Mouse (Mus musculus): ENCODE results near the gene D330045A20Rik. TPM values are rescaled to one million over a fixed set of nuclear protein-coding genes. Genes with fewer than 3 reads are reported as not detected.
A peak's percentile ranks its signal among the peaks of the same experiment; 100 is the strongest.
"Not testable (repeated sequence)": the region's sequence is repeated elsewhere in the genome, so short reads cannot be mapped to it uniquely, and the experiment has no call there.

Gene D330045A20Rik
- polyA plus RNA-seq, 1 experiment from 2014 or later: 3.9 TPM

DNA sequence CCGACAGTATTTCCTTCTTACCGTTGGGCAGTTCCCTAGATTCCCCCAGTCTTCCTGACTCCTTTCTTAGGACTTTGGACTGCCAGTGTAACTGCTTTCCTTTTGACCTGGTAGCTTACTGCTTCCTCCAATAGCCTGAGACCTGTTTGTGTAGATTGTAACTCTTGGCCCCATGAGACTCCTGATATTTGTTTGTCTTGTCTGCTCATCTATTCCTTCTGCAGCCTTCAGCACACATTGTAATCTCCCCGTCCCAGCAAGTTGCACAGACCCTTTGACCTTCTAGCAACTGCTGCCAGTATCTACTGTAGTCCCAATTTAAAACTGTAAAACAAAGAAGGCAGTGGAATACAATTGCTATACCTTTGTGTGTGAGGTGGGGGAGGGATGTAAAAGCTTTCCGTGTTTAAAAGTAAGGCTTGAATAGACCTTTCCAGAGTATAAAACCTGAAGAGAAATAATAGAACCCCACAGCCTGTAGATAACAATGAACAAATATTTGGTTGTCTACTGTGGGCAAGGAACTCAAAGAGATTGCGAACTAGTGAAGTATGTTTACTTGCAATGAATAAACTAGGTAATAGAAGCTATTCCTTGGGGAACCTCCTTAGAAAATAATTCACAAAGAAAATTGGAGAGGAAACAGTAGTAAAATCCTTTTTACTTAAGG lies 82.2 kb downstream of the D330045A20Rik start:
- Histone ChIP-seq H3K27me3 (replicated peaks; ENCODE audit: control insufficient read depth, insufficient read depth, low read length) (no peaks in the 10 kb centered on the region), H3K4me2 (replicated peaks; ENCODE audit: low read depth) (peak overlapping the region; percentile 27; the same call in 1 of the 2 replicates)

GRCm38 (mm10) chrX:139562925-139563461 lies 82.8 kb downstream of the D330045A20Rik start, which contains the start of gene Rnf128:
Rnf128 (plus strand) TSS chrX:139563316.
- H3K27ac ChIP-seq (ENCODE audit: low read depth, low read length): peak within 1 kb of the TSS; percentile 68
- H3K9ac ChIP-seq (ENCODE audit: low read depth, low read length): peak within 1 kb of the TSS; percentile 40
- H3K9me3 ChIP-seq (ENCODE audit: control insufficient read depth): no peaks in the 10 kb centered on the region
- H3K4me1 ChIP-seq (replicated peaks; ENCODE audit: control insufficient read depth, insufficient read depth, low read length): no peaks in the 10 kb centered on the region
- H3K4me2 ChIP-seq (replicated peaks; ENCODE audit: low read depth): peak within 1 kb of the TSS; percentile 53
- H3K36me3 ChIP-seq (ENCODE audit: control insufficient read depth, insufficient read depth): no peaks in the 10 kb centered on the region
- no peaks in the 10 kb centered on the region for H3K27me3 ChIP-seq (replicated peaks; ENCODE audit: control insufficient read depth, insufficient read depth, low read length)
- peak within 1 kb of the TSS; percentile 41 for H3K4me3 ChIP-seq (ENCODE audit: low read depth, low read length)
- TF ChIP-seq CTCF (IDR thresholded peaks at IDR 0.05; ENCODE audit: low read depth): no peak
- 44% methylated on average over 8 of the region's 8 CpGs for WGBS
- ATAC-seq: peak; percentile 87

More for the DNA sequence above, 82.2 kb downstream of the D330045A20Rik start:
- Histone ChIP-seq H3K4me1 (replicated peaks; ENCODE audit: control insufficient read depth, insufficient read depth, low read length) (no peaks in the 10 kb centered on the region), H3K4me3 (ENCODE audit: low read depth, low read length) (no peak overlapping the region), H3K9me3 (ENCODE audit: control insufficient read depth) (no peaks in the 10 kb centered on the region), H3K9ac (ENCODE audit: low read depth, low read length) (no peak overlapping the region), H3K27ac (ENCODE audit: low read depth, low read length) (peak overlapping the region; percentile 68), H3K36me3 (ENCODE audit: control insufficient read depth, insufficient read depth) (no peaks in the 10 kb centered on the region)
- ATAC-seq: peak; percentile 90
- 42% methylated on average over 5 of the region's 5 CpGs for WGBS
- TF ChIP-seq CTCF (IDR thresholded peaks at IDR 0.05; ENCODE audit: low read depth): no peak

DNA sequence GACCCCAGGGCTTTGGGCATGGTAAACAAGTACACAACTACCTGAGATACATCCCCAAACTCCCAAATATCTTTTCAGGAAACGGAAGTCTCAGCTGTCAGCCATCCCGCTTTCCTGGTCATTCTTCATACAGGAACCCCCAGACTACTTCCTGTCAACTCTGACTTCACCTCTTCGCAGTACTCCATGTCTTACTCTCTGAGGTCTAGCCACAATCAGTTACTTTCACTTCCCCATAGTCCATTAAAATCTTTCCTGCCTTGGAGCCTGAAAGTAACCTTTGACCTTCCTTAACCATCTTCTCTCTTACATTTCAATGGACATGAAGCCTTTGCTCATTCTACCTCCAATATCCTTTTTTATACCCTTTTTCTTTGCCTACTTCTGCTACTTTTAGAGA lies 89.9 kb downstream of the D330045A20Rik start:
- Histone ChIP-seq H3K9me3 (ENCODE audit: control insufficient read depth) (no peaks in the 10 kb centered on the region), H3K36me3 (ENCODE audit: control insufficient read depth, insufficient read depth) (no peaks in the 10 kb centered on the region), H3K4me2 (replicated peaks; ENCODE audit: low read depth) (no peak overlapping the region), H3K27ac (ENCODE audit: low read depth, low read length) (no peak overlapping the region), H3K27me3 (replicated peaks; ENCODE audit: control insufficient read depth, insufficient read depth, low read length) (no peaks in the 10 kb centered on the region), H3K4me3 (ENCODE audit: low read depth, low read length) (no peak overlapping the region), H3K4me1 (replicated peaks; ENCODE audit: control insufficient read depth, insufficient read depth, low read length) (no peaks in the 10 kb centered on the region), H3K9ac (ENCODE audit: low read depth, low read length) (no peak overlapping the region)
- ATAC-seq: no peak
- TF ChIP-seq CTCF (IDR thresholded peaks at IDR 0.05; ENCODE audit: low read depth): no peak
- WGBS: 79% methylated on average over 3 of the region's 3 CpGs

- no peak overlapping the region for H3K9ac ChIP-seq (ENCODE audit: low read depth, low read length)
- H3K4me3 ChIP-seq (ENCODE audit: low read depth, low read length): no peak overlapping the region
- ATAC-seq: no peak
- no peaks in the 10 kb centered on the region for H3K4me1 ChIP-seq (replicated peaks; ENCODE audit: control insufficient read depth, insufficient read depth, low read length)
- no peaks in the 10 kb centered on the region for H3K27me3 ChIP-seq (replicated peaks; ENCODE audit: control insufficient read depth, insufficient read depth, low read length)
- no peak overlapping the region for H3K4me2 ChIP-seq (replicated peaks; ENCODE audit: low read depth)
- no peaks in the 10 kb centered on the region for H3K9me3 ChIP-seq (ENCODE audit: control insufficient read depth)
- no peak overlapping the region for H3K27ac ChIP-seq (ENCODE audit: low read depth, low read length)
- no peaks in the 10 kb centered on the region for H3K36me3 ChIP-seq (ENCODE audit: control insufficient read depth, insufficient read depth)
- TF ChIP-seq CTCF (IDR thresholded peaks at IDR 0.05; ENCODE audit: low read depth): no peak
- 51% methylated on average over 6 of the region's 6 CpGs for WGBS
Measured at GRCm38 (mm10) chrX:139578649-139579278, 98.6 kb downstream of the D330045A20Rik start.

- Histone ChIP-seq H3K4me3 (ENCODE audit: low read depth, low read length) (no peak overlapping the region), H3K9me3 (ENCODE audit: control insufficient read depth) (no peaks in the 10 kb centered on the region), H3K4me1 (replicated peaks; ENCODE audit: control insufficient read depth, insufficient read depth, low read length) (no peaks in the 10 kb centered on the region), H3K36me3 (ENCODE audit: control insufficient read depth, insufficient read depth) (no peaks in the 10 kb centered on the region), H3K27me3 (replicated peaks; ENCODE audit: control insufficient read depth, insufficient read depth, low read length) (no peaks in the 10 kb centered on the region), H3K27ac (ENCODE audit: low read depth, low read length) (no peak overlapping the region), H3K9ac (ENCODE audit: low read depth, low read length) (no peak overlapping the region), H3K4me2 (replicated peaks; ENCODE audit: low read depth) (no peak overlapping the region)
- 52% methylated on average over 4 of the region's 4 CpGs for WGBS
- no peak for TF ChIP-seq CTCF (IDR thresholded peaks at IDR 0.05; ENCODE audit: low read depth)
- no peak for ATAC-seq
Measured at GRCm38 (mm10) chrX:139583616-139584015, 103.4 kb downstream of the D330045A20Rik start.

DNA sequence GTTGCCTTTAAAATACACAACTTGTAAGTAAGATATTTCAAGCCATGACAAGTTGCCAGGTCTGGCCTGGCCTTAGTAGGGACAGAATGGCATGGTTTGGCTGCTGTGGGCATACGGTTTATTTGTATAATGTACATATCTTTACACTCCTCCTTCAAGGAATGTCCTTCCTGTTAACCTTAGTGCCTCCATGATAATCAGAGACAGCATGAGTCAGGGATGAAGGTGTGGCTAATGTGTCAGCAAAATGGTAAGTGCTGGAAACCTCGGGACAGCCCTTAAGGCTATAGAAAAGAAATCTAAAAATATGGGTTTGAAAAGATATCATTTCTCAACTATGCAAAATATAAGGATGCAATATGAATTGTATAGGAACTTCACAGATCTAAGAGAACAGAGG lies 106.5 kb downstream of the D330045A20Rik start:
- not testable (repeated sequence) for H3K36me3 ChIP-seq (ENCODE audit: control insufficient read depth, insufficient read depth); H3K27ac ChIP-seq (ENCODE audit: low read depth, low read length); H3K27me3 ChIP-seq (replicated peaks; ENCODE audit: control insufficient read depth, insufficient read depth, low read length); H3K4me3 ChIP-seq (ENCODE audit: low read depth, low read length); H3K9me3 ChIP-seq (ENCODE audit: control insufficient read depth); H3K4me2 ChIP-seq (replicated peaks; ENCODE audit: low read depth); H3K4me1 ChIP-seq (replicated peaks; ENCODE audit: control insufficient read depth, insufficient read depth, low read length); H3K9ac ChIP-seq (ENCODE audit: low read depth, low read length)
- peak; percentile 68; the same call in 1 of the 2 replicates for ATAC-seq
- 50% methylated on average over 2 of the region's 2 CpGs for WGBS

All from intestine, postnatal 0 days (tissue).